12 mouse cellular contexts compared by ENCODE assay signal in genomic region chr12:24536390-24536789, GRCm38 (mm10). TPM values are rescaled to one million over a fixed set of nuclear protein-coding genes. Genes with fewer than 3 reads are reported as not detected.
A peak's percentile ranks its signal among the peaks of the same experiment; 100 is the strongest.
DNase-seq lines count a peak whose midpoint lies in the region; ATAC-seq and TF ChIP-seq lines count a peak whose summit lies in the region.
"Had no signal": no experiment of that assay in that cellular context is flagged by ENCODE, and none has a peak within 500 bp of the region (broad histone marks: within the 10 kb centered on the region; RNA-seq: fewer than 3 reads in every experiment).

No protein-coding gene starts in this region.

- H3K27ac ChIP-seq in limb, embryonic 14.5 days (replicated peaks; ENCODE audit: low read depth, low read length), result 0 out of 2 replicates have a peak overlapping the region, but pooled peaks have one; percentile 19
- H3K27ac ChIP-seq in limb, embryonic 10.5 days, result no peak overlapping the region
- no peak overlapping the region for H3K27ac ChIP-seq in intestine, embryonic 16.5 days (ENCODE audit: low read length)
- H3K27ac ChIP-seq in kidney, embryonic 14.5 days (ENCODE audit: low read depth, low read length), result no peak overlapping the region
- H3K27ac ChIP-seq: liver, embryonic 14.5 days had no signal

- no peak overlapping the region for H3K4me3 ChIP-seq in limb, embryonic 14.5 days (replicated peaks; ENCODE audit: low read length)
- no peak overlapping the region for H3K4me3 ChIP-seq in limb, embryonic 10.5 days
- H3K4me3 ChIP-seq in G1E (ENCODE audit: low read depth, low read length), result no peak overlapping the region
- no peak overlapping the region for H3K4me3 ChIP-seq in intestine, embryonic 16.5 days (ENCODE audit: low read length)
- H3K4me3 ChIP-seq in kidney, embryonic 14.5 days (ENCODE audit: low read length), result no peak overlapping the region

- H3K4me2 ChIP-seq in limb, embryonic 14.5 days (replicated peaks; ENCODE audit: low read depth, low read length, severe bottlenecking), result no peak overlapping the region
- no peak overlapping the region for H3K4me2 ChIP-seq in intestine, embryonic 16.5 days (ENCODE audit: low read depth, low read length)
- no peak overlapping the region for H3K4me2 ChIP-seq in kidney, embryonic 14.5 days (replicated peaks; ENCODE audit: low read depth, low read length)
- H3K4me2 ChIP-seq: midbrain, embryonic 11.5 days had no signal

- TF ChIP-seq CTCF in G1E (IDR thresholded peaks at IDR 0.05; ENCODE audit: low read depth, low read length), result no peak

- no peak for ATAC-seq in limb, embryonic 14.5 days (ENCODE audit: low FRiP score, low read depth)
- peak; percentile 74 for ATAC-seq in G1E (ENCODE audit: extremely low read depth, insufficient number of reproducible peaks, low FRiP score, poor library complexity, severe bottlenecking)
- ATAC-seq in intestine, embryonic 16.5 days, result peak; percentile 74
- no peak for ATAC-seq in kidney, embryonic 14.5 days (ENCODE audit: low FRiP score, low TSS enrichment)
- ATAC-seq: hindbrain, postnatal 0 days had no signal

- no peaks in the 10 kb centered on the region; the same call in 1 of the 2 replicates for H3K36me3 ChIP-seq in limb, embryonic 14.5 days (ENCODE audit: control insufficient read depth, insufficient read depth, low read length)
- peaks cover 3% of the 10 kb centered on the region; the same call in 1 of the 2 replicates for H3K36me3 ChIP-seq in limb, embryonic 10.5 days
- H3K36me3 ChIP-seq in G1E (replicated peaks), result peaks cover 36% of the 10 kb centered on the region
- H3K36me3 ChIP-seq in intestine, embryonic 16.5 days (ENCODE audit: control insufficient read depth, insufficient read depth, low read length), result no peaks in the 10 kb centered on the region
- H3K36me3 ChIP-seq in kidney, embryonic 14.5 days (ENCODE audit: control insufficient read depth, insufficient read depth, low read length), result peaks cover under 1% of the 10 kb centered on the region; the same call in 1 of the 2 replicates

- no peak overlapping the region for H3K9ac ChIP-seq in limb, embryonic 14.5 days (ENCODE audit: low read depth, low read length, severe bottlenecking)
- no peak overlapping the region for H3K9ac ChIP-seq in intestine, embryonic 16.5 days (ENCODE audit: low read depth, low read length)
- no peak overlapping the region for H3K9ac ChIP-seq in kidney, embryonic 14.5 days (ENCODE audit: low read depth, low read length)
- H3K9ac ChIP-seq: liver, embryonic 14.5 days had no signal

- WGBS in limb, embryonic 14.5 days, result 65% methylated on average over 5 of the region's 5 CpGs
- 87% methylated on average over 5 of the region's 5 CpGs for WGBS in limb, embryonic 10.5 days
- 53% methylated on average over 5 of the region's 5 CpGs for WGBS in intestine, embryonic 16.5 days
- WGBS in kidney, embryonic 14.5 days, result 72% methylated on average over 5 of the region's 5 CpGs

- no peaks in the 10 kb centered on the region for H3K4me1 ChIP-seq in limb, embryonic 14.5 days (ENCODE audit: control insufficient read depth, insufficient read depth, low read length)
- H3K4me1 ChIP-seq in limb, embryonic 10.5 days, result no peaks in the 10 kb centered on the region
- peaks cover 12% of the 10 kb centered on the region for H3K4me1 ChIP-seq in G1E (ENCODE audit: insufficient read depth, low read depth, low read length)
- no peaks in the 10 kb centered on the region for H3K4me1 ChIP-seq in intestine, embryonic 16.5 days (ENCODE audit: control insufficient read depth, insufficient read depth, low read length)
- no peaks in the 10 kb centered on the region for H3K4me1 ChIP-seq in kidney, embryonic 14.5 days (ENCODE audit: control insufficient read depth, insufficient read depth, low read length)

- DNase-seq in limb, embryonic 14.5 days (ENCODE audit: low spot score), result no peak
- no peak for DNase-seq in limb, embryonic 10.5 days (ENCODE audit: low spot score)
- DNase-seq in G1E (ENCODE audit: low spot score) (peak; percentile 9), adipocyte (ENCODE audit: low spot score) (peak; percentile 44)
- DNase-seq in testis, postnatal 14 days (ENCODE audit: low spot score), result no peak
- DNase-seq in adrenal gland, postnatal 25 days, result no peak
- DNase-seq: cerebellum, adult 18-20 months had no signal

- TF ChIP-seq POLR2A in limb, embryonic 14.5 days (IDR thresholded peaks at IDR 0.05; ENCODE audit: borderline replicate concordance, extremely low read depth, insufficient read depth, insufficient read length), result no peak

- no peaks in the 10 kb centered on the region for H3K9me3 ChIP-seq in limb, embryonic 14.5 days (ENCODE audit: control insufficient read depth, low read length)
- no peaks in the 10 kb centered on the region for H3K9me3 ChIP-seq in limb, embryonic 10.5 days (replicated peaks)
- no peaks in the 10 kb centered on the region for H3K9me3 ChIP-seq in G1E (replicated peaks)
- no peaks in the 10 kb centered on the region for H3K9me3 ChIP-seq in intestine, embryonic 16.5 days (ENCODE audit: control insufficient read depth, low read length)
- no peaks in the 10 kb centered on the region for H3K9me3 ChIP-seq in kidney, embryonic 14.5 days (ENCODE audit: control insufficient read depth, low read length)

- H3K27me3 ChIP-seq in limb, embryonic 14.5 days (ENCODE audit: control insufficient read depth, insufficient read depth, low read length), result no peaks in the 10 kb centered on the region
- no peaks in the 10 kb centered on the region for H3K27me3 ChIP-seq in limb, embryonic 10.5 days (ENCODE audit: low read depth, poor library complexity, severe bottlenecking)
- H3K27me3 ChIP-seq in G1E (ENCODE audit: insufficient read depth, low read length), result no peaks in the 10 kb centered on the region
- no peaks in the 10 kb centered on the region for H3K27me3 ChIP-seq in intestine, embryonic 16.5 days (replicated peaks; ENCODE audit: control insufficient read depth, insufficient read depth, low read length)
- no peaks in the 10 kb centered on the region for H3K27me3 ChIP-seq in kidney, embryonic 14.5 days (ENCODE audit: control insufficient read depth, insufficient read depth, low read length)

RNA-seq across cellular contexts. Expression of gene Grhl1, which starts 35.7 kb away (rescaled TPM):
- polyA plus RNA-seq in limb, embryonic 14.5 days (2012; rRNA removed), result 7.6 and 10.6 TPM in 2 replicates
- polyA plus RNA-seq in limb, embryonic 14.5 days (2014; fragmentation: Nextera tagmentation; extraction: Ambion mirVana), result 18.5 and 22.7 TPM in 2 replicates
- polyA plus RNA-seq in limb, embryonic 10.5 days (2016; fragmentation: Nextera tagmentation; extraction: Ambion mirVana), result 0.55 and 0.71 TPM in 2 replicates
- total RNA-seq in G1E (2014; fragmentation: Nextera tagmentation) (2.0 and 4.4 TPM in 2 replicates), G1E (2017) (2.1 and 3.0 TPM in 2 replicates)
- 0.57 and 0.59 TPM in 2 replicates for polyA plus RNA-seq in G1E (2012)
- 0.60 and 0.86 TPM in 2 replicates for polyA plus RNA-seq in intestine, embryonic 16.5 days (2015; fragmentation: Nextera tagmentation; extraction: Ambion mirVana)
- 1.4 and 3.5 TPM in 2 replicates for polyA plus RNA-seq in kidney, embryonic 14.5 days (2014; fragmentation: Nextera tagmentation; extraction: Ambion mirVana)
- total RNA-seq in adrenal gland, postnatal 25 days (2021), result 0.52 and 0.67 TPM in 2 replicates

RNA-seq across cellular contexts. Expression of gene Taf1b, which starts 38.2 kb away (rescaled TPM):
- 13.1 and 19.5 TPM in 2 replicates for polyA plus RNA-seq in limb, embryonic 14.5 days (2012; rRNA removed)
- 28.0 and 30.6 TPM in 2 replicates for polyA plus RNA-seq in limb, embryonic 14.5 days (2014; fragmentation: Nextera tagmentation; extraction: Ambion mirVana)
- 30.8 and 35.1 TPM in 2 replicates for polyA plus RNA-seq in limb, embryonic 10.5 days (2016; fragmentation: Nextera tagmentation; extraction: Ambion mirVana)
- total RNA-seq in G1E (2014; fragmentation: Nextera tagmentation), result 28.6 and 38.8 TPM in 2 replicates
- 42.0 and 43.1 TPM in 2 replicates for total RNA-seq in G1E (2017)
- polyA plus RNA-seq in G1E (2012), result 2.5 and 2.7 TPM in 2 replicates
- 15.7 and 18.5 TPM in 2 replicates for polyA plus RNA-seq in intestine, embryonic 16.5 days (2015; fragmentation: Nextera tagmentation; extraction: Ambion mirVana)
- 29.1 and 34.3 TPM in 2 replicates for polyA plus RNA-seq in kidney, embryonic 14.5 days (2014; fragmentation: Nextera tagmentation; extraction: Ambion mirVana)
- 15.4 and 20.2 TPM in 2 replicates for total RNA-seq in adrenal gland, postnatal 25 days (2021)

Comparison
In these comparisons a context has a peak if more than half of its experiments do, and no peak if none do; other contexts are left out.
1. ATAC-seq: peak in G1E (single experiment) and intestine, embryonic 16.5 days (single experiment); none in limb, embryonic 14.5 days (single experiment) and kidney, embryonic 14.5 days (single experiment).
2. DNase-seq: peak in G1E (single experiment) and adipocyte (single experiment); none in limb, embryonic 14.5 days (single experiment), limb, embryonic 10.5 days (single experiment), testis, postnatal 14 days (single experiment) and adrenal gland, postnatal 25 days (single experiment).